Mouse (Mus musculus) urinary bladder, adult 18-20 months (tissue): Measurements from ENCODE around the gene Mcf2l.

Experiments used
- DNase-seq, 2 experiments: peaks; one replicate each; pipeline ENCODE4 v3.0.0; 2022; ENCODE audit warnings: low spot score in 2 of 2, mixed read lengths in 2 of 2

Gene Mcf2l

DNA sequence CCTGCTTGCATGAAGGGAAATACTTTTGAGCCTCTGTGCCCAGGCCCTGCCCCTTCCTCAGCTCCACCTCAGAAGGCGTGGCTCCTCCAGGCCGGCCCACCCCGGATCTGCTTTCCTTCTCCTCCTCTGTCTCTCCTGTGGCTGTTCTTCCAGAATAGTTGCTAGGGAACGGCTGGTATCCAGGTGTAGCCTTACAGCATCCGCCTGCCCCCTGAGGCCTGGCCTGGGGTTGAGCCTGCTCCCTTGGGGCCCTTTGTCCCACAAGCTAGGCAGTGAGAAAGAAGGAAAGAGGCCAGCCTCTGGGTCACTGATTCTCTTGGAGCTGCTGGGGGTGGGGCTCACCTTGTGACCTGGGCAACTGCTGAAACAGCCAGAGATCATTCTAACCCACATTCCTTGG is 38.4 kb downstream of the Mcf2l start:
- no peak for DNase-seq

DNA sequence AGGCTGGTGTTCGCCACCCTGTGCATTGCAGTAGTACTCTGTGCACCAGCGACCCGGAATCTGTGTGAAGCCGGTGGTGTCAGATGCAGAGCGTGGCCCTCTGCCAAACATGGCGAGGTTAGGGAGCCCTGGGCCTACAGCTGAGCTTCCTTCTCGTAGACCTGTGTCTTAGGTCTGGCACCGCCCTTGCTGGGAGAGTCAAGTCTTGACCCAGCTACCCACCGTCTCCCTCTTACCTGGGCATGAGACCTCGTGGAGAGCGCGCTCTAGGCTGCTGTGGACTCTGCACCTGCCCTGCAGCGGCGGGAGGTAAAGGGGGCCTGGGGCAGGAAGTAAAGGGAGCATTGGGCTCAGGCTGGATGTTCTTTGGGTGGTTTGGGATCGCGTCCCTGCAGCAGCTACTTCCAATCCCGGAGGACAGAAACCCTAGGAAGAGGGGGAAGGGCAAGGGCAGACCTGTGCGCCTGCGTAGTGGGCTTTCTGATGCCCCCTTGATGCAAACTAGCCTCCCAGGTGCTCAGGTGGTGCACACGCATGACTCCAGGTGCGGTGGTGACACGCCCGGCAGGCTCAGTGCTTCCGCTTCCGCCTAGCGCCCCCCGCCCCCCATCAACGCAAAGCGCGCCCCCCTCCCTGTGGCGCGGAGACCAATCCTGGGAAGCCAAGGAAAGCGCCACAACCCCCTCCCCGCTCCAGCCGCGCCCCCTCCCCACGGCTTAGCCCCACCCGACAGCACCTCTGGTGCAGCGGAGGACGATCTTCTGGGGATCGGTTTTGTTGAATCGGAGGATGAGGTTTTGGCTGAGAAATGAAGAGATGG is 41.8 kb downstream of the Mcf2l start:
- no peak for DNase-seq

DNA sequence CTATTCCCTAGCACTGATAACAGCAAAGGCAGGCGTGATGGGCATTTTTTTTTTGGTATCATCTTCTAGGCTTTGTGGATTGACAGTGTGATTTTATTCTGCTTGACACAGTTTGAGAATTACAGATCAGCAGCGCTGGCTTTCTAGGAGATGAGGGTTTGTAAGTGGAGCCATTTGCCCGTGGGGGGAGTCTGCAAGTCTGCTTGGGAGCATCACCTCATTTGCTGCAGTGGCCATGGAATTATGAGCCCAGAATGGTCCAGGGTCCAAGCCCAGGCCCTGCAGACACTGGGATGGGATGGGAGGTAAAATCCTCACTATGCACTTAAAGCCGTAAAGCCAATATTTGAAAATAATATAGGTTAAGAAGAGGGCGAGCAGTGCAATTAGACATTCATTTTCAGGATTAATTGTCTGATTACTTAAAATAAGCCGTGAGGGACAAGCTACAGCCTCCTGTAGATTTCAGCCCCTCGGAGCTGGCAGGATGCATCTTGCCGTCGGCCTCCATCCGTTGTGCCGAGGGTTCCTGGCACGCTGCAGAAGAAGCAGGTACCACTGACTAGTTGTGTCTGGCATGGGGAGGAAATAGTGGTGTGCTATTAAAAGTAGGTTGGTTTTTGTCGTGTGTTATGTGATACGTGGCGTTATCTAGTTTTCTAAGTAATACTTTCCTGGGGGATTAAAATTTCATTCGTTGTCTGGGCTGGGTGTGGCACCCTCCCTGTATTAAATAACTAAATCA is 42.7 kb downstream of the Mcf2l start:
- no peak for DNase-seq

DNA sequence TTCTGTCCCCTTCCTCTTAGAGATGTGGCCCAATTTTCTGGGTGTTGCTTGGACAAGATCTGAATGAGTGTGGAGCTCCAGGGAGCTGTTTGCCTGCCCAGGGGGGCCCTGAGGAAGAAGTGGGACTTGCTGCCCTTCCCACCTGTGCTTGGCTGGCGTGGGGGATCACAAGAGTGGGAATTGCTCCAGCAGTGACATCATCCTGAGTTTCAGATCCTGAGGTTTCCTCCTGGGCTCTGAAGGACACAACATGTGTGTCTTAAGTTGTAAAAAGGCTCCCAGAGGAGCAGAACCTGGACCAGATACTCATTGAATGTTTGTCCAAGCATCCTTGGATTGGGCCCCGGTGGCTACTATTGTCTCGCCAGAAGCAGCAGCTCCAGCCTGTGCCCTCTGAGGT is 43.4 kb downstream of the Mcf2l start:
- no peak for DNase-seq

DNA sequence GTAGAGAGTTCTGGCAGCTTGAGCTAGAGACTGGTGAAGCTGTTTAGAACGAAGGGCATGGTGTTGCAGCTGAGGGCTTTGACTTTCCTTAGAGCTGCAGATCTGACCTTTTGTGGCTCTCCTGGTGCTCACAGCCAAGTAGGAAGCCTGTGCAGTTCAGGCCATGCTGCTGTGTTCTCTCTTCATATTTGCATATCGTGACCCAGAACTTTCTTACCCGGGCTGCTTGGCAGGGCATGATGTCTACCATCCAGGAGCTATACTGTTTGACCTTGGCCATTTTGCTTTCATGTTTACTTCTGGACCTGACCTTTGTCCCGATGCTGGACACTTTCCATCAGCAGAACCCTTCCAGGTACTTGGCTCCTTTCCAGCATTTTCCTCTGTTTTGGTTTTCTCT is 44.2 kb downstream of the Mcf2l start:
- no peak for DNase-seq

DNA sequence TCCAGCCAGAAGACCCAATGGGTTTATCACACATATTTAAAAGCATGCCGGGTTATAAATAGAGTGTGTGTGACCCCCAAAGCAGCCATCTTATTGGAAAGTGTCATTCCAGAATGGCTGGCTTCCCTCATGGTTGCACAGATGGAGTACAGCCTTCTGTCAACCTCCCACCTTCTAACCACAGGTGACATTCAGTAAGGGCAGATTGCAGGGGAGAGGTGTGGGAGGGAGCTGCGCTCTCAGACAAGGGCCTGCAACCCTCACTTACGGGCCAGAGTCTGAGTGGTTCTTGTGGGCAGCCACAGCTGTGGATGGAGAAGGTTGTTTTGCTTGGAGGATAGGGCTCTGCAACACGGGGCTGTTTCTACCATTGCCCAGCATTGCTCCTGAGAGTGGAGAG is 47.0 kb downstream of the Mcf2l start:
- no peak for DNase-seq

DNA sequence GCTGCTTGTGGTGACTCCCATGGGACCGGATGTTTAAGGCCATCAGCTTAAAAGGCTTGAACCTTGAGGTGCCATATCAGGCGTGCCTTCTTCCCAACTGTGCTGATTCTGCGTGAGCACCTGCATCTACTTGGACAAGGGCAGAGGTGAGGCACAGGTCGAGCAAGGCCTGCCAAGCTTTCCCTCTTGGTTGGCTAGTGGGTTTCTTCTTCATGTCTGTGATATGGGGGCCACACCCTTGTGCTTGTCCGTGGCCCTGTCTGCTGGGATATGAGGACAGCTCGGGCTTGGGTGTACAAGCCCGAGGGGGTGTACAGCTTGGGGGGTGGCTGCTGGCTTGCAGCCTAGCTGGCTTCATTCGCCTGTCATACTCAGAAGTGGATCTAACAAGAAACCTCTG is 51.4 kb downstream of the Mcf2l start:
- DNase-seq: no peak

DNA sequence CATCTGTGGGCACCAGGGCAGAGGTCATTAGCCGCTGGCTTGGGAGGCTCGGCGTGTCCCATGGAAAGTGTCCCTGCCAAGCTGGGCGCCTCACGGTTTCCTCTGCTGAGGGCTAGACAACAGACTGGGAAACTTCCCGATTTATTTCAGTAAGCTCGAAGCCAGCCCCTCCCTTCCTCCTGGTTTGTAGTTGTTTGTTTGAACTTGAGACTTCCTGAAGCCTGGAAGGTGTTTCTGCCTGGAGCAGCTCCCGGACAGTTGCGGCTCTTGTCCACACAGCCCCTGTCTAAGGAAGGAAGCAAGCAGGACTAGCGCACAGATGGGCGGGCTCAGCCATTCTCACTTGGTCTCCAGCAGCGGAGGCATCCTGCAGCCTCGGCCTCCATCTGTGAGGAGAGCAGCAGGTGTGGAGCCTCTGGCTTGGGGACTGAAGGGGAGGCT is 52.4 kb downstream of the Mcf2l start:
- DNase-seq: no peak

DNA sequence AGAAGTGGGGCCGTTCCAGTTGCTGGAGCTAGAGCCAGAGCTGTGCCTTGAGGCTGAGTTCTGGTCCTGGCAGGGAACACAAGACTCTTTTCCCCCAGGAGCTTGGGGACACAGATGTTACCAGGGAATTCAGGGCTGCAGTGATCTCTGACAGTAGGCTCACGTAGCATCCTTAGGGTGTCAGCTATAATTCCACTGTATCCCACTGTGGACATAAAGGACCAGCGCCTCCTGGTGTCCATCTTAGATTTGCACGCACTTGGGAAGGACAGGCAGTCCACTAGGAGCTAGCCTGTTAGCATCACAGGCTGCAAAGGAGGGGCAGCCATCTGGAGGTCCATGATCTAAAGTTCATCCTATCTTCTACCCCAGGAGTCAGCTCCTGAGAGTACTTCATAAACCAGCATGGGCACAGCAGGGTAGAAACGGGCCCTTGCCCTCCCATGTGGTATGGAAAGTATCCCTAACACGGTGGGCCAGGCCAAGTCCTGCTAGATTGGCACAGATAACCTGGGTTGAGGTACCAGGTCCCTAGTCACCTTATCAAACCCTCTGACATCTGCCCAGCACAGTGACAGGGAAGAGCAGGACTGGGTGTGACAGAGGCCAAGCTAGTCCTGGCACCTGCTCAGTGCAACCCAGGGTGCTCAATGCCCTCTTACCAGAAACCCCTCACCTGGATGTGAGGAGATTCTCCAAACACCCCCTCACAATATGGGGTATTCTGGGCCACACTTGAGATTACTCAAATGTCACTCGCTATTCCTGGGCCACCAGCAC is 53.8 kb downstream of the Mcf2l start:
- peak in 1 of 2 experiments; percentile 24 for DNase-seq

DNA sequence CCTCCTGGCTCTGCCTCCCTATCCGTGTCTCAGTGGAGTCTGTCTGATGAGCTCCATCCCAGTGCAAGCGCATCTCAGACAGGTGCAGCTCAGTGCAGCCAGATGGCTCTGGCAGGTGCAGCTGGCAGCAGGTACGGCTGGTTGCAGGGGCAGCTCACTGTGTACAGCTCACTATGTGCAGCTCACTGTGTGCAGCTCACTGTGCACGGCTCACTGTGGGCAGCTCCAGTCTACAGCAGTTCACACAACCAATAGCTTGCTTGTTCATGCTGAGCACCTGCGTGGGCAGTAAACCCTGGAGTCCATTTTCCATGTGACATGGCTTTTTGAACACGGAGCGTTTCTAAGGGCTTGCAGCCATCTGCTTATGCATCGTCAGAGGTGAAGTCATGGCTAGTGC is 54.4 kb downstream of the Mcf2l start:
- no peak for DNase-seq

DNA sequence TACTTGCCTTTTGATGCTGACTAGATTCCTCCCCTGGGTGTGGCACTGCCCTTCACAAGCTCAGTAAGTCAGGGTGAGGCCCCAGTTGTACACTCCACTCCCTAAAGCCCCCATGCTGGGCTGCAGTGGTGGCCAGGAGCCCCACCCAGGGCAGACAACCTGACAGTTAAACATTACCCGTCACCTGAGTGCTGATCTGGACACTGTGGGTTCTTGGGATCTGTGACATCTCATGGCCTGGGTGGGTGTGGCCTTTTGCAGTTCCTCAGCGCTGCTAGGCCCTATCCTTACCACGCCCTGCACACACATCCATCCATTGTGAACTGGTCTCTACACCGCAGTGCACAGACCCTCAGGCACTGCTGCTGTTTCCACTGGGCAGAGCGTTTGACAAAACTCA is 55.3 kb downstream of the Mcf2l start:
- no peak for DNase-seq

DNA sequence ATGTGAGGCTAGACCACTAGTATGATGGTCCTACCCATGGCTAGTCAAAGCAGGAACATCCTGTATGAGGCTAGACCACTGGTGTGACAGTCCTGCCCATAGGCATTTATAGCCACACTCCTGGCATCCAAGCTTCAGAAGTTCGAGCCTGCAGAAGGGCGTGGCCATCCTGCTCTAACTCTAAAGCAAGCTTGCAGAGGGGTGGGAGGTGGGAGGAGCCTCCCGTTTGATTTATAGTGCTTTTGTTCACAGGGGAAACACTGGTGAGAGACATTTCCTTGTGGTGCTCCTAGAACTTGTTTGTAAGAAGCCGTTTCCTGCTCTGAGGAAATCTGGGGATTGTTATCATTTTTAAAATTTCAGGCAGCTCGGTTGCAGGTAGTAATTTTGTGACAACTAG is 56.7 kb downstream of the Mcf2l start:
- DNase-seq: no peak

DNA sequence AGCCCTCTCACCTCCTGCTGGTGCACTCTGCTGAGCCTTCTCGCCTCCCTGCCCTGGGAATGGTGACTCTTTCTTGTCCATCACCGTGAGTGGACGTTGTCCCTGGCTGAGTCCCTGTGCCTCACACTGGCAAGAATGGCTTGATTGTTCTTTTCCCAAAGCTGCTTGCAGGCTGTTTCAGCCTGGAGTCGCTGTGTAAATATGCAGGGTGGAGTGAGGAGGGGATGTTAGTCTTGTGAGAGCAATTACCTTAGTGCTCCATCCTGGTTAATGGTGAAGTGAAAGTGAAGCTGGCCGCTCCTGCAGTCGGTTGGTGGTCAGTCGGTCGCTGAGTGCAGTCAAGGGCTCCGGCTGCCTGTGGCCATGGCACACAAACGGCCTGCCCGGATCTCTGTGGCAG is 57.8 kb downstream of the Mcf2l start:
- DNase-seq: no peak

DNA sequence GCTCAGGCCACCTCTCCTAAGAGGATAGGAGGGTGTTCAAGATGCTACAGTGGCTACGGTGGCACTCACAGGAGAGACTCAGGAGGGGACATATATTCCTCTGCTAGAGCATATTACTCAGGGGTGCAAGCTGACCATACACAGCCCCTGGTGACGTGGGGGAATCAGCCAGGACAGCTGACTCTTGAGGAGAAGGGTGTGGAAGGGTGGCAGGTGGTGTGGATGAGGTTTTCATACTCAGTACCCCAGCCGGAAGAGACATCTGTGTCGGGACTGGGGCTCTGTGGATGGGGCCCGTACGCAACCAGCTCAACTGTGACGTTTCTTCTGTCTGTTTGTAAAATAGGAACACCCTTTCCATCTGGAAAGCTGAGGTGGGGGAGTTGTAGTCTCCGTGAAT is 58.9 kb downstream of the Mcf2l start:
- DNase-seq: no peak

DNA sequence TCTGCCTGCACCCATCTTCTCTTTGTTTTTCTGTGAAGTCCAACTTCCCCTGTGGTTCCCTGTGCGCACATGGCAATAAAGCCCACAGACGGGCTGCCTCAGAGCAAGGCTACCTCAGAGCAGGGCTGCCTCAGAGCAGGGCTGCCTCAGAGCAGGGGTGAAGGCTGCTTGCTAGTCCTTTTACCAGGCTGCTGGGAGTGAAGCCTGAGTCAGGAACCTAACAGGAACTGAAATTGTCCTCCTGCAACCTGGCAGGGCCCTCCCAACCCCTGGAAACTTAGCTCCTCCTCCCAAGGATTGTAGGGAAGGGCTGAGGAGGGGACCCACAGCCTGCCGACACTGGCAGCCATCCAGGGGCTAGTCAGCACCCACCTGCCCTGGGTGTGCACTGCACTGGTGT is 60.2 kb downstream of the Mcf2l start:
- DNase-seq: no peak

DNA sequence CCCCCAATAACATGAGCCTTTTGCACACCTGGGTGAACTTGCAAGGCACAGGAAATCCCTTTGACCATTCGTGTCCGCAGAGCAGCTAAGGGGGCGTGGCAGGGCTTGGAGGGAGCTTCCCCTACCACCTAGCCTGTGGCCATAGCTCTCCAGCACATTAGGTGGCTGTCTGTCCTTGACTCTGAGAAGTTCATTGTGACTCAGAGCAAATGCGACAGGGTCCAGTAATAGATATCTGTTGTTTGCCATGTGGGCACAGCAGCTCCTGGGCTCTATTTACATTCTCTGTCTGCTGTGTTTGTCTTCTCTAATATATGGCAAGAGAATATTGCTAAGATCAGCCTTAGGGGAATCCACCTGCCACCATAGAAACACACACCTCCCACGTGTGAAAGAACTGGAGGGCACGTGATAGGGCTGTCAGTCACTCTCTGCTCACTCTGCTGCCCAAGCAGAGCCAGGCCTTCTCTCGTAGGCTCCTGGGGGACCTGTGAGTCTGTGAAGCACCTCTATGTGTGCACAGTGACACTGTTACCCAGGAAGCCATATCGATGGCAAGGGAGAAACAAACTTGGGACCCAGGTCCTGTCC is 60.9 kb downstream of the Mcf2l start:
- no peak for DNase-seq

DNA sequence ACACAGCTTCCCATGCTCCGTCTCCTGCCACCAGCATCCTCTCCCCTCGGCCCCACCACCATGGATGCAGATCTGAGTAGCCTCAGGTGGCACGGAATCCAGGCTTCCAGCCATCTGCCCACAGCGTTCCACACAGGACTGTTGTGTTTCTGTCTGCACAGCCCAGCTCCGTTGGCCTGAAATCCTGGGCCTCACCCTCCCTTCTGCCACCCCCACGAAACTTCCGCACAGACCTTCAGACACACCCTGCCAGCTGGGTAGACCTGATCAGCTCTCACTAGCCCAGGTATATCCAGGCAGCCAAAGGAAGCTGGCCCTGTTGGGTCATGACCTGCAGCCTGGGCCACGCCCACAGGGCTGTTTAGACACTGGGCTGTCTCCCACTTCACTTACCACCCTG is 66.9 kb downstream of the Mcf2l start:
- DNase-seq: peak; percentile 5 to 29

DNA sequence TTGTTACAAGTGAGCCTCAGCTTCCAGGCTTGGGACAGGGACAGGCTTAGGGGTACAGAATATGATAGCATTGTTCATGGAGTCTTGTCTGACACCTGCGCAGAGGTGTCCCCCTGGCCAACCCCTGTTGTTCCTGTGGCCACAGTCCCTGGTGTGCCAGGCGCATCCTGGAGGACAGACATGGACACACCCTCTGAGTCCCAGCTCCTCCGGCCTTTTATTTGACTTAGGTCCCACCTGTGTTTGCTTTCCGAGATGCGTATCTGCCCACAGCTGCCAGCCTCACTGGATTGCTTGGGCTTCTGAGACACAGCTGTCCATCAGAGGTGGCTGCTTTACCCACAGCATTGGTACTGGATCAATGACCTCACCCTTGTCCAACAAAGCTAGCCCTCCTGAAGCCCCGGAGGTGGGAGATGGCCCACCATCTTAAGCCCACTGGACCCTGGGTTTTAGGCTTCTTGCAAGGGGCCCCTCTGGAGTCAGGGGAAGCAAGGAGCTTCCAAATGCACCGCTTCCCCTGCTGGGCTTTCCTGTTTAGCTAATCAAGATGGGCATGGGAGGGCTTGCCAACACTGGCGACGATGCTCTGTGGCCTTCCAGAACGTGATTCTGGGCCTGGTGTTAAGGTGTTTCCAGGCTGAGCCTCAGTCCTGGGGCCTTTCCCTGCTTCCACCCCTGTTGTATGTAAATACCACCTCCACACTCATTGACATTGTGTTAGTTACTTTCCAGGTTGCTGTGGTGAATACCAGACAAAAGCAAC is 67.7 kb downstream of the Mcf2l start:
- no peak for DNase-seq

DNA sequence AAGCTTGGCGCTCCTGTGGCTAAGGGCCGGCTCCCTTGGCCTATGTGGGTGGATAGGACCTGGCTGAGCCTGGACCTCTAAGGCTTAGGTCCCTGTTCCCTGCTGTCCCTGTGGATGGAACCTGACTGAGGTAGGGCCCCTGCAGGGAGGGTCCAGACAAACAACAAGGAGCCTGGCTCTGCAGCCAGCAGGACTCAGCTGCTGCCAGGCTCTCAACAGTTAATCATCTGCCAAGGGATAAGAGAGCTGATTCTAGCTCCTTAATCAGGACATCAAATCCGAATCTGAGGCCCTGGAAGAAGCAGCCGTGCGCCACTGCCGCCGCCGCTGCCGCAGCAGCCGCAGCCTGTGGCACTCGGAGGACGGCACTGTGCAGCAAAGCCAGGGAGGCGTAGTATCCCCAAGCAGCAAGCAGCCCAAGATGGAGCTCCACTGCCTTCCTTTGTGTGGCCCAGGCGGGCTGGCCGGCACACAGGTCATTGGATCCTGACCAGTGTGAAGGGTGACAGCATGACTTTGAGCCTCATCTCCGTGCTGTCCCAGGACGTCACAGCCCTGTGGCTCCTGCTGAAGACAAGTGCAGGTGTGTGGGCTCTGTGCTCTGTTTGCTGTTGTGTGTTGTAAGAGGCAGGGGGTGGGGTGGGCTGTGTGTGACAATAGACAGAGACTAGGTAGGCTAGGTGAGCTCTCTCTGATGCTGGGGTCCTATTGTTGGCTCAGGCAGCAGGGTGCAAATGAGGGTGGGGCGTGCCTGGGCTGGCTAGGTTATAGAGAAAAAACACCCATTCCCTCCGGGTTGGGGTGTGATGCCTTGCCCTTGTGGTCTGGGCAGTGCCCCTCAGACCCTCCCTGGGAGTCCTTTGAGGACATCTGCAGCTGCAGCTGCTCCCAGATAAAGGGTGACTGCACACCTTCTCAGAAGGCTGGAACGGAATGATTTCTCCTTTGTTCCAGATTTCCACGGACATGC is 74.3 kb downstream of the Mcf2l start:
- no peak for DNase-seq

DNA sequence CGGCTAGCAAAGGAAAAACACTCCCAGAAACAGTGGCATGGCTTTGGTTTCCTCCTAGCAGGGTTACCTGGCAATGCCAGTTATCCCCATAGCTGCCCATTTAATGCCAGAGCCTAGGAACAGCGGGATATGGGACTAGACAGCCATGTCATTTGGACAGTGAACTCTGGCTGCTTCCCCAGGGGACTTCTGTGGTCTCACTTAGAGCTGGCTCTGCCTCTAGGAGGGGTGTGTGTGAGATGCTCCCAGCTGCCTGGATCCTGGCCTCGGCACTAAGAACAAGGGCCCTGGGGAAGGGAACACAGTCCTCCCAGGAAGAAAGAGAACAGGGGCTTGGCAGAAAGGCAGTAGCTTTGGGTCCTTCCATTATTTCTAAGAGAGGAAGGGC is 75.0 kb downstream of the Mcf2l start:
- DNase-seq: no peak
